Mouse (Mus musculus): Measurements from ENCODE around the gene Tbc1d32.
"Not testable (repeated sequence)": the region's sequence is repeated elsewhere in the genome, so short reads cannot be mapped to it uniquely, and the experiment has no call there.

Tbc1d32 gene

DNA sequence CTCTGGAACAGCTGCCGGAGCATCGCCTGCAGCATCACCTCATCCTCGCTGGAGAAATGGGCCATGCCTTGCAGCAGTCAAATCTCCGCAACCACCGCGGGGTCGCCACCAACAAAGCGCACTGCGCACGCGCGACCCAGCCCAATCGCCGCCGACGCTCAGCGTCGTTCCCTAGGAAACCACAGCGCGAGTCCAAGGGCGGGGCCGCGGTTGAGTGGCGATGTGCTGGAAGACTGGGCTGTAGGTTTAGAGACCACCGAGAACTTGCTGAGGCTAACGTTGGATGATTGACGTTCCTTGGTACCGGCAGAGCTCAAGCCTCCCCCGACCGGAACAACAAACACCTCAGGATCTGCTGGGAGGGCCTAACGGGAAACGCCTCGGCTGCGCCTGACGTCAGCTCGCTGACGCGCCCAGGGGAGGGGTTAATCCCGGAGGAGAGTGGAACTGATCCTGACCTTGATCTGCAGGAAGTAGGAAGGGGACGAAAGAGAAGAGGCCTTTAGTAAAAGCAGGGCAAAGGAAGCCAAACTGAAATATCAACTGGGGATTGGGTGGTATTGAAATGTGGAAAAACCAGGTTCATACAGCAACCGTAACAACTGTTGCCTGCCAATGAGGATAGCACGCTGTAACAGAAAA lies at the start of gene Tbc1d32:
Tbc1d32 (minus strand) TSS at position 122 of the 642 bp plus-strand sequence.
- DNase-seq, result peak; percentile 92

DNA sequence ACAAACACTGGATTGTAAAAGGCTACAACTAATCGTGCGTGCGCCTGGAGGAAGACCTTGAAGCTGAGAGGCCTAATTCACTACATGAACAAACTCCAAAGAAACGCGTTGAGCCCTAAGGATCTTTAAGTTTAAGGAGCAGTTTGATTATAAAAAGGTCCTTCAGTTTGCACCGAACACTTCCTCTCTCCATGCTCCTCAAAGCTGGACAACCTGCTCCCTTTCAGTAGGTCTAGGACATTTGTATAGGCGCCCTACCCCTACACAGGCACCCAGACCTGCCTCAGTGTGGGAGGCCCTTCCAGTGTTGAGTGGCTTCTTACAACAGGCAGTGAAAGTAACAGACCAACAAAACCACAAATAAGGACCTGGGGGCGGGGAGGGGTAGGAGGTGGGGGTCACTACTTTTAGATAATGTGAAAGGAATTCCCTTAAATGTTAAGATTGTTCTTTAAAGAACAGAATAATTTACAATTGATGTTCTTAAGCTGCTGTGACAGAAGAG lies 666 bp downstream of the Tbc1d32 start:
- peak; percentile 23 for DNase-seq

DNA sequence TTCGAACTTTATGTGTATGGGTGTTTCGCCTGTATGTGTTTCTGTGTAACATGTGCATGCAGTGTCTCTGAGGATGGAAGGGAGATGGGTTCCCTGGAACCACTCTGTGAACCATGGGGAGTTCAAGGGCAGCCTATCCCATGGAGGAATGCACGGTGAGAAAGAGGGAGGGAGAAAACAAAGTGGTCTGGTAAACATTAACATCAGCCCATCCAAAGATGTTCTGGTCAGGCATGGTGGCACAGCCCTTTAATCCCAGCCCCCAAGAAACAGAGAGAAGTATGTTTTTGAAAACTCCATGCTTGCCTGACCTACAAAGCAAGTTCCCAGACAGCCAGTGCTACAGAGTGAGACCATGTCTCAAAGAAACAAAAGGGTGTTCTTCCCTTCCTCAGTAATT lies 12.7 kb downstream of the Tbc1d32 start:
- DNase-seq, result no peak

DNA sequence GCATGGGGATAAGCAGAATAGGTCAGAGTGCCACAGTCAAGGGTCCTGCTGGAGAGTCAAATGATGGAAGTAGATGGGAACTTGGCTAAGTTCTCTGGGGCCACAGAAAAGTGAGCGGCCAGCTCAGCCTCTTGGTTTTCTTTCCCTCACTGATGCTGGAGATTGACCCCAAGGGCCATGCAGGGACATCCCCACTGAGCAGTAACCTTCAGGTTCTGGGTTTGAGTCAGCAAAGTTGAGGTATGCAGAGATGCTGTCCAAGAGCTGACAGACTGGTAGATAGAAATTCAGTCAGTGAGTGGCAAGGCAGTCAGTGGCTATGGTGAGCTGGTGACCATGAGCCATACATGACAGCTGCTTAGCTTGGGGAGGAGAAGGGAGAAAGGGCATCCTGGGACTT lies 18.1 kb downstream of the Tbc1d32 start:
- no peak for DNase-seq

DNA sequence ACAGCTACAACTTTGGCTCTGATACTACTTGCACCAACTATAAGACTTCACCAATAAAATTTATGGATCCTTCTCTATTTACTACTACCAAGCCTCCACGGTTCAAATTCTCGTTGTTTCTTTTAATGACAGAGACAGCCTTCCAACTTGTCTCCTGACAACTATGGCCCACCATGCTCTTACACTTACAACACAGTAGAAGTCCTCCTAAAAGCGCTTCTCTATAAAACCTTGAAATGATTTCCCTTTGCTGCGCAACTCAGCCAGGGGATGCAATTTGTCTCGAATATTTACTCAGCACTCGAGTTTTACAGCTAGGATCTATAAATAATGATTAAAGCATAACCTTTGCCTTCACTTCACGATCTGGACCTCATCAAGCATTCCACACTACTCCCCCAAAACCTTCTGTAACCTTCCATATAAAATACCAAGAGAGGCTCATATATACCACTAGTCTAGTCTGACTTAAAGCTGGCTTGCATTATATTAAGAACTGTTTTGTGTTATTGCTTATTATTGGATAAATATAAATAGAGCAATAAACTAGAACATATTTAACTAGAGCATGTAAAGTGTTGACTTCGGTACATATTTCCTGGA lies 21.6 kb downstream of the Tbc1d32 start:
- no peak for DNase-seq

DNA sequence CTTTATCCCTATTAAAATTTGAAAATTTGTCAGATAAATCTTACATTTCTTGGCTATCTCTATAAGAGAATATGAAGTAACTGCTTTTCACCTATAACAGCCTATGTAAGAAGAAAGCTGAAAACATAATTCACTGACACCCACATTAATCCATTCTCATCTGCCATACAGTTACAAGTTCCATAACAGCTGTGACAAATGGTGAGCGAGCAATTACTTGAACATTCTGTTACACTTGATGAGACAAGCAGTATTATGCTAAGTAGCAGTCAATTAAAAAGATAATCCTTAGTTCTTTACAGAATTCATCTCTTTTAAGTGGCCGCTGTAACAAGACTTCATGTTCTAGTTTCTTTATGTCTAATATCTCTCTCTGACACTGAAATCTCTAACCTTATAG lies 24.1 kb downstream of the Tbc1d32 start:
- DNase-seq, result no peak

DNA sequence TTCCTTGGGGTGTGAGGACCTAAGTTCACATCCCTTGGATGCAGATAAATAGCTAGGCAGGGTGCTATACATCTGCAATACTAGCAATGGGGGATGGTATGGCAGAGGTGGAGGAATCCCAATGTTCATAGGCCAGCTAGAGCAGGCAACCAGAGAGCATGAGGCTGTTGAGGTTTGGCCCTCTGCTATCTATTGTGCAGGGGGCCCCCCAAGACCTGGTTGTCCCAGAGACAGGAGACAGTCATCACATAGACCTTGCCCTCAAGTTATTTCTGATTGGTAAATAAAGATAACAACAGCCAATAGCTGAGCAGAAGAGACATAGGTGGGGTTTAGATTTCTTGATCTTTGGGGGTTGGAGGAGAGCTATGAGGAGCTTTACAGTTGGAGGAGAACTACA lies 28.6 kb downstream of the Tbc1d32 start:
- no peak for DNase-seq

DNA sequence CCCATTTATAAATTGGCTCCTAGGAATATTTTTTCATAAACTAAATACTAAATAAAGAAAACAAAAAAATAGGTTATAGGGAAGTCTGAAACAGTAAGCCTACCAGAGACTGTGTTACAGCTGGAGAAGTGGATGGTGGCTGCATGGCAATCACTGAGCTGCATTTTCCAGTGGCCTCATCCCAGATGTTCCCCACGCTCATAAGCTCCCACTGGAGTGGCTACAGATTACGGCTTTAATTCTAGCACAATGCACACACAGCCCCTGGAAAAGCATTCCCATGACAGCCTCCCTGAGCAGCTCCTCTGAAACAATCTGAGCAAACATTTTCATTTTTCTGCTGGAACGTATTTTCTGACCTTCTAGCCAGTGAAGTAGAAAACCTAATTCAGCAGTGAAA lies 29.8 kb downstream of the Tbc1d32 start:
- DNase-seq, result no peak

DNA sequence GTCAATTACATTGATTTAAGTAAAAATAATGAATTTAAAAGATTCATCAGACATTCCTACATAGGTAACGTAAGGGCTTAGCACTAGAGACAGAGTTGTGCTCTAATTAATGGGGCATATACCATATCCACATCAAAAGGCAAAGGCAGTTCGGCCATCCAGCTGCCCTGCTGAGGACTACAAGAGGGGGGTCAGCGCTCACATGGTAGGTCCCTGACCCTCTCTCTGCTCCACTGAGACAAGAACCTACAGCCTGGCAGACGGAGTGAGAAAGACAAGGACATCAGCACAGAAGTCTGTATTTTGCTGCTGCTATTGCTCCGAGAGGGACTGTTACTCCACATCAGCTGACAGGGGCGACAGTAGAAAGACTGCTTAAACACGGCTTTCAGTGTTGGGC lies 34.2 kb downstream of the Tbc1d32 start:
- no peak for DNase-seq

DNA sequence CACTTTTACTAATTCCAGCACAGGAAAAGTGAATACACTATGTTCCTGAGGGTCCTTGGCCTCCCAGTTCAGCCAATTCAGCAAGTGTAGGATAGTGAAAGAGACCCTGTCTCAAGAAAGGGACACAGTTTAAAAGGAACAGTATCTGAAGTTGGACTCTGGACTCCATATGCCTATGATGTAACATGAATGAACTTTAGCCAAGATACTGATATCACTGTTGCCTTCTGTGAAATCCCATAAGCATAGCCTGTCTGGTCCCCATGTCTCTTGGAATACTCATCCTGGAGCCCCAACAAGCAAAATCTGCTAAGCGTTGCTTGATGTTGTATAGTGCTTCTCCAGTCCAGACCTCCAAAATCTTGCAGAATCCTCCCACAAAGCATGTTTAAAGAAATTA lies 46.8 kb downstream of the Tbc1d32 start:
- DNase-seq, result no peak

DNA sequence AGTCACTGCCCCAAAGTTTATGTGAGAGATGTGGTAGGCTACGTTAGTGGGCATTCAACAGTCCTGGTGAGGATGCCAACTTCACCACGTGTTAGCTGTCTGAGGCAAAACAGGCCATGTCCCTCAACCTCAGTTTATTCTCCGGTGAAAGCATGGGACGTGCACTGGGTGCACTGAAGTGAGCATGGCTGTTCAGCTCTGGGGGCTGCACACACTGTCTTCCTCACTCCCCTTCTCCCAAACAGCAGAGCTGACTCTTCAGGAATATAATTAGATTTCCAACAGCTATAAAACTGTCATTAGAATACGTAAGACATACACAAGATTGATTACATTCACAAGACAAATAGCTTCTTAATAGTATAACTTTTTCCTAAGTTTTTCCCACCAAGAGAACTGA lies 55.3 kb downstream of the Tbc1d32 start:
- DNase-seq, result no peak

DNA sequence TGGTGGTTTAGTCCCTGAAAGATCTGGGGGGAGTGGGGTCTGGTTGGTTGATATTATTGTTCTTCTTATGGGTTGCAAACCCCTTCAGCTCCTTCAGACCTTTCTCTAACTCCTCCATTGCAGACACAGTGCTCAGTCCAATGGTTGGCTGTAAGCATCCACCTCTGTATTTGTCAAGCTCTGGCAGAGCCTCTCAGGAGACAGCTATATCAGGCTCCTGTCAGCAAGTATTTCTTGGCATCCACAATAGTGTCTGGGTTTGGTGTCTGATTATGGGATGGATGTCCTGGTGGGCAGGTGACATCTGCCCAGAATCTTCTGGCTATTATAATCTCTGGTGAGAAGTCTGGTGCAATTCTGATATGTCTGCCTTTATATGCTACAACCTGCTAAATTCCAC lies 60.8 kb downstream of the Tbc1d32 start:
- DNase-seq, result not testable (repeated sequence)

DNA sequence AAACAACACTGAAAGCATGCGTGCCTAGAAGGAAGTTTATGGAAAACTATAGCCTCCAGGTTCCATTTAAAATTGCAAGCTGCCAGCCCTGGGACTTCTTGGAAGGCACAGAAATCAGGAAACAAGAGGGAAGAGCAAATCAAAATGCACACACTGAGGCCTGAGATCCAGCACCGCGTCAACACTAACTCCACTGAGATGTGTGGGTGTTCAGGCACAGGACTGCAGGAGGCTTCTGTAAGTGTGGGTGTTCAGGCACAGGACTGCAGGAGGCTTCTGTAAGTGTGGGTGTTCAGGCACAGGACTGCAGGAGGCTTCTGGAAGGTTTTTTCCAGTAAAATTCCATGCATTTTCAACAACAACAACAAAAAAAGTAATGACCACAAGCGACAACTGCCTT lies 62.7 kb downstream of the Tbc1d32 start:
- no peak for DNase-seq

DNA sequence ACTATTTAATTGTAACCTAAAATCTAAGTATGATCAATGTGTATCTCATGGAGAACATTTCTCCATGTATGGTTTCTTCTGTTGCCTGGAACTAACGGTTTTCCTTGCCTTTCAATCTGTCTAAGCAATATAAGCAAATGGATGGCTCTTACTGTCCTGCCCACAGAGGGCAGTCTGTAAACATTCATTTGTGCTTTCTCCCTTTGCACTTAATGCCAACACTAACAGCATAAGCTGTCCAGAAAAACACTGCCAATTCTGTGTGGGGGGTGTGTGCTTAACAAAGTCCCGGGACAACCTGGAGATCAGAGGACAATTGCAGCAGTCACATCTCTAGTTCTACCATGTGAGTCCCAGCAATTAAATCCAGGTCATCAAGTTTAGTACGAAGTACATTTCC lies 64.1 kb downstream of the Tbc1d32 start:
- DNase-seq, result peak; percentile 17

DNA sequence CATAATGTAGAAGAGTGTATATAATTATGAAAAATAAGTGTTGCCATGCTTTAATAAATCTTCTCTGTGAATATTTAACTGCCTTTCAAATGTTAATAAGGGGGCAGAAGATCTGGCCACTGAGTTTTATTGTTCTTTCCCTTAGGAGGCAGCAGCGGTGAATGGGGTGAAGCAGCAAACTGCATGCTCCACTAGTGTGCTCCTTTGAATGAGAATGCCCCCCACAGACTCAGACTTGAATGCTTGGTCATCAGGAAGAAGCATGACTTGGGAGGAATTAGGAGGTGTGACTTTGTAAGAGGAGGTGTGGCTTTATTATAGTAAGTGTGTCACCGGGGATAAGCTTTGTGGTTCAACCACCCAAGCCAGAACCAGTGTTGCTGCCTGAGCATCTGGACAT lies 69.7 kb downstream of the Tbc1d32 start:
- DNase-seq, result no peak

DNA sequence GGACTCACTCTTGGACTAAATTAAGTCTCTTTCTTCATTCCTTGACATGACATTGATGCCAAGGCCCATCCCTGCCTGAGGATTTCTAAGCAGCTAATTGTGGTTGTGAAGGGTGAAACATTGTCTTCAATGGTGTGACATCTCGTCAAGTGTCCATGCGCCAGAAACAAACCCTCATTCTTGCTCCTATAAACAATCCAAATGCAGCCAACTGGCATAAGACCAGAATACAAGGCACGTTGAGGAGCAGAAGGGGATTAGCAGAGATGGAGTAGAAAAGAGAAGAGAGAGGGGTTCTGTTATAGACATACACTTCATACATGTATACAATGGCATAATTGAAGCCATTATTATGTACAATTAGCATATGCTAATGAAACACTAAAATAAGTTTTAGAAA lies 70.3 kb downstream of the Tbc1d32 start:
- DNase-seq, result no peak

DNA sequence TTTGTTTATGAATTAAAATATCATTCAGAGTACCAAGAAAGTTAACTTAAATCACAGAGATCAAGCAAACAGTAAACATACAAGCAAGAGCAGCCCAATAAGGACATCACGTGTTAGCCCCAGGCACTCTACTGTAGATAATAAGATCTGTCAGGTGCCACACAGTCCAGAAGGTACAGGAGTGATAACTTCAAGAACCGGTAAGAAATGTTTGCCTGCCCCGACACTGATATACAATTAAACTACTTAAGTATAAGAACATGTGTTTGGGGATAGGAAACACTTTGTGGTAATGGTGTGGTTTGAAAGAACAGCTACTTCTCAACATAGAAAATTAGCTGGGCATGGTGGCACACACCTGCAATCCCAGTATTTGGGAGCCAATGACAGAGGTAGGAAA lies 71.5 kb downstream of the Tbc1d32 start:
- no peak for DNase-seq

DNA sequence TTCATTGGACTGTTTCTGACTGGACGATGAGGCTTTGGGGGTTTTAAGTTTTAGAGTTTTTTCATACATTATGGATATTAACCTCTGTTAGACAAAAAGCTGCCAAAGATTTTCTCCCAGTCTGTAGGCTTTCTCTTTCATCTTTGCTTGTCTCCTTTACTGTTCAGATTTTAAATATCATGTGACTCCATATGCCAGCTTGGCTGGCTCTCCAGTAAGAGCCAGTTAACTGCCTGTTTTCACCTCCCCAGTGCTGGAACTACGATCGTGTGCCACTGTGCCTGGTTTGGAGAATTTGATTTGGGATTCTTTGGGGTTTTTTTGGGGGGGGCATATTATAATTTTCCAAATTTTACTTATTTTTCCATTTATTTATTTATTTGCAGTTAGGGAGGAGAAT lies 79.6 kb downstream of the Tbc1d32 start:
- no peak for DNase-seq

DNA sequence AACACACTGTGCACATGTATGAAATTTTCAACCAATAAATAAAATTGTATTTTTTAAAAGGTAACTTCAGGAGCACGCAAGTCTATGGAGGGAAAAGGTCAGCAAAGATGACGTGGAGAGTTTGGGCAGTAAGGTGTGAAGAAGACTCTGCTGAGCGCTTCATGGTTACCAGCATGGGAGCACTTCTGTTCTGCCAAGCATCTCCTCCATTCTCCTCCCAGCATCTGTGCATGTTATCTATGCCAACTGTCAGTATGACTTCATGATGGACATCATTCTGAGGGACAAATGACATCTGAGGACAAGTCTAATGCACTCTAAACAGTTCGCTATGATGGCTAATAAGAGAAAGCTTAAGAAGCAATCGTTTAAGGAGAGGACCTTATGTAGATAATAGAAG lies 91.3 kb downstream of the Tbc1d32 start:
- DNase-seq, result peak; percentile 14

DNA sequence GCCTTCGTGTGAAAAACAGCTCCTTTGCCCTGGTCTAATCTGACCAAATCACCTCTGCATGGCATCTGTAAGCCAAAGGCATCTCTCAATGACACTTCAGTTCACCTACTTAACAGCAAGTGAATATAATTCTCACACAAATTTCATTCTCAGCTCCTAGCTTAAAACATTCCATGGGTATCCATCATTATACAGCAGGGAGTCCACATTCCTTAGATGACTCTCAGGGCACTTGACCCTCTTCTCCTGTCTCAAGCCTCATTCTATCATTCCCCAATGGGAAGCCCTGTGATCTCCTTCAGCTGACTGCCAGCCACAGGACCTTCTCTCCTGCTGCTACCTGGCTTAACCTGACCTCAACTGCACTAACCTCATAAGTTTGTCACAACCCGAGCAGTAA lies 98.8 kb downstream of the Tbc1d32 start:
- no peak for DNase-seq

DNA sequence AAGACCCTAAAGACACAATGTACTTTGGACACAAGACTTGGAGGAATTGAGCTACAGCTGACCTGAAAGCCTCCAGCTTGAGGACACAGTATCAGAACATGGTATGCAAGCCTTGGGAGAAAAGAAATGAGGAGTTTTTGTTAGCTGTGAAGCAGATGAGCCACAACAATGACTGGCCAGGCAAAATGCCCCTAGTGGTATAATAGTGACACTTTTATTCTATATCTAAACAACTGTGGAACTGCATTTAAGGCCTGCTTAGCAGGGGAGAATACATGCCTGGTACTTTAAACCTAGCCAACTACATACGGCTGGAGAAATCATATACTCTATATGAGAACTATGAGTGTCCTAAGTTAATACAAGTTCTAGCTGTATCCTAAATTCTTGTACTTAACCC lies 101.5 kb downstream of the Tbc1d32 start:
- DNase-seq, result no peak

DNA sequence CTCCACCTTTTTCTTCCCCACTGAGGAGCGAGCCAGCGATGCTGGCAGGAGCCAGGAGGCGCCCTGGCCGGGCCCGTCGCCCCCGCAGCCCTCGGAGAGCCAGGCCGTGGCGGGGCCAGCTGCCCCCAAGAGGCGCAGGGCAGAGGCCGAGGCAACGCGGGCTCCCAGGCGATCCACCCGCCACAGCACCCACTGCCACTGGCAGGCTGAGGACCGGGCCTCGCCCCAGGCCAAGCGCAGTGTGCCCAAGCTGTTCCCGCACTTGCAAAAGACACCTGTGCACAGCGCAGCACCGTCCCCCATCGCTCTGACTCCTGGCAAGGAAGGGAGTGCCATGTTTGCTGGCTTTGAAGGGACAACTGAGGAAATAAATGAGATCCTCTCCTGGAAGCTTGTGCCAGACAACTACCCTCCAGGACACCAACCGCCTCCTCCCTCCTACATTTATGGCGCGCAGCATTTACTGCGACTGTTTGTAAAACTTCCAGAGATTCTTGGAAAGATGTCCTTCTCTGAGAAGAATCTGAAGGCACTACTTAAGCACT lies 112.8 kb downstream of the Tbc1d32 start:
- DNase-seq, result peak; percentile 78

DNA sequence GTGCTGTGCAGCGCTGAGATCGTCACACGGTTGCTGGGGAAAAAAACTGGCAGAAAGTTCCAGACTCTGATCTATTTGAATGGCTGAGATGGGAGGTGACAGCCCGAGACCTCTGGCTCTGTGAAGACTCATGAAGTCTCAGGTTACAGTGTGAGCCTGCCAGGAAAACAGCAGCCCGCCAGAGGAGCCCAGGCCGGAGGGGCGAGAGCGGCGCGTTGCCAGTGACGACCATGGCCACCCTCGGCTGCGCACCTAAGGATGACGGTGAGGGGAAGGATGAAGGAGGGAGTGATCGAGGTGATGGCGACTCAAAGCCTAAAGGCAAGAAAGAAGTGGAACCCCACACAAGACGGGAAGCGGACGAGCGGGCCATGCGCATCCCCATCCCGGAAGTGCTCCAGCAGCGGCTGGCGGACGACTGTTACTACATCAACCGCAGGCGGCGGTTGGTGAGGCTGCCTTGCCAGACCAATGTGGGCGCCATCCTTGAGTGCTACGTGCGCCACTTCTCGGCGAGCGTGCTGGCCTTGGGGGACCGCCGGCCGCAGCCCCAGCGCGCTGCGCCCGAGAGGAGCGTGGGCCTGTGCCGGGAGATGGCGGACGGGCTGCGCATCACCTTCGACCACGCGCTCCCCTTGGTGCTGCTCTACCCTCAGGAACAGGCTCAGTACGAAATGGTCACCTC lies 113.4 kb downstream of the Tbc1d32 start:
- DNase-seq, result peak; percentile 78

DNA sequence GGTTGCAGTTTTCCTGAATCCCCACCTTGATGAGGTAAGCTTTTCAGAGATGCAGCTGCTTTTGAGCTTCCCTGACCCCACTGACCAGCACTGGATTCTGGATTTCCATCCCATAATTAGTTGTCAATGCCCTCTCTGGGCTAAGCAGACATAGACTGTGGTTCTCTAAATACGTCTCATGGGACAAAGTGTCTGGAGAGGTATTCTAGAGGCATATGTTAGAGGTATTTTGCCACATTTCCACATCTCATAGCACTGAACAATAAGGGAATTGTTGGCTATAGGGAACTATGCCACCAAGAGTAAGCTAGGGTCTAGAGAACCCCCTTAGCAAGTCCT lies 121.5 kb downstream of the Tbc1d32 start:
- no peak for DNase-seq
